Mouse (Mus musculus) cerebellum, adult 2 months (tissue): ENCODE results near the gene Tmem147. TPM values are rescaled to one million over a fixed set of nuclear protein-coding genes. Genes with fewer than 3 reads are reported as not detected.

ENCODE experiments used
- DNase-seq, 2 experiments: peaks; one replicate each; pipeline ENCODE4 v3.0.0; 2021
- H3K27ac ChIP-seq: fragments of 200-500 bp; 2 replicates; pipeline ENCODE4 v1.5.1; 2012; ENCODE audit warnings: low read length, control low read depth, inconsistent platforms; ENCODE audit not compliant: insufficient read depth
- H3K27me3 ChIP-seq: fragments of 200-500 bp; 2 replicates; pipeline ENCODE4 v1.6.1; 2012; ENCODE audit warnings: inconsistent platforms, mild to moderate bottlenecking, low read length, moderate library complexity; ENCODE audit not compliant: control insufficient read depth, insufficient read depth
- H3K4me1 ChIP-seq: fragments of 200-500 bp; 2 replicates; pipeline ENCODE4 v1.6.1; 2011; ENCODE audit warnings: low read length; ENCODE audit not compliant: control insufficient read depth, insufficient read depth
- H3K4me3 ChIP-seq: fragments of 200-500 bp; replicated peaks from 2 replicates; pipeline ENCODE3; 2011; ENCODE audit warnings: mild to moderate bottlenecking, low read depth, low read length, control low read depth; ENCODE audit not compliant: insufficient read depth
- CTCF ChIP-seq: fragments of 200-500 bp; IDR thresholded peaks from 2 replicates; pipeline ENCODE4 v1.5.1; 2011; ENCODE audit warnings: low read depth, mild to moderate bottlenecking, control low read depth, low read length, moderate library complexity, borderline replicate concordance; ENCODE audit not compliant: insufficient read depth
- POLR2A ChIP-seq: fragments of 200-500 bp; IDR thresholded peaks from 2 replicates; pipeline ENCODE4 v1.6.1; 2011; ENCODE audit warnings: low read length, control low read depth, borderline replicate concordance; ENCODE audit not compliant: insufficient read depth
- WGBS: fragments of 180-500 bp; shearing (Covaris S2); methylation state at CpG from one replicate; pipeline ENCODE4 v1.1.7; 2018; 5-methylcytosine and 5-hydroxymethylcytosine counted together
- polyA plus RNA-seq: library from polyadenylated mRNA; depleted of rRNA; stranded (reverse); fragments of >200 nt; gene quantifications from 2 replicates; pipeline ENCODE4 v1.2.3, GENCODE M21; 2012; rRNA removed

Gene Tmem147
- polyA plus RNA-seq, 1 experiment = 247 TPM

DNA sequence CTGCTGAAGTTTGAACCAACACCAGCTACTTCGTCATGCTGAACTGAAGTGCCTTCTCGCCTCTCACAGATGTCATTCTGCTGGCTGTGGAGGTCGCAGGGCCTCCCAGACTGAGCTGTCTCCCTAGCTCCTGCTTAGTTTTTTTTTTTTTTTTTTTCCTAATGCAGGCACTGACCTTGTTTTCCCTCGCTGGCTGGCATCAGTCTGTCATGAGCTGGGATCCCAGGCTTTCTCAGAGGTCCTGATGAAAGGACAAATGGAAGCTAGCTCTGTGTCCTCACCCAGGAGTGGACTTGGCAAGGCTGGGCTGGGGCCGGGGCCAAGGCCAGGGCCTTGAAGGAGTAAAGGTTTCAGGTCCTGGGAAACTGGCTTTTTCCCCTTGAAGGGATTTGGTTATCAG is 47.4 kb downstream of the Tmem147 start:
- no peaks in the 10 kb centered on the region for H3K4me1 ChIP-seq
- no peak overlapping the region for H3K27ac ChIP-seq
- TF ChIP-seq CTCF (no peak), POLR2A (no peak)
- no peak for DNase-seq
- no peaks in the 10 kb centered on the region for H3K27me3 ChIP-seq
- 38% methylated on average over 5 of the region's 5 CpGs for WGBS
- H3K4me3 ChIP-seq = no peak overlapping the region

DNA sequence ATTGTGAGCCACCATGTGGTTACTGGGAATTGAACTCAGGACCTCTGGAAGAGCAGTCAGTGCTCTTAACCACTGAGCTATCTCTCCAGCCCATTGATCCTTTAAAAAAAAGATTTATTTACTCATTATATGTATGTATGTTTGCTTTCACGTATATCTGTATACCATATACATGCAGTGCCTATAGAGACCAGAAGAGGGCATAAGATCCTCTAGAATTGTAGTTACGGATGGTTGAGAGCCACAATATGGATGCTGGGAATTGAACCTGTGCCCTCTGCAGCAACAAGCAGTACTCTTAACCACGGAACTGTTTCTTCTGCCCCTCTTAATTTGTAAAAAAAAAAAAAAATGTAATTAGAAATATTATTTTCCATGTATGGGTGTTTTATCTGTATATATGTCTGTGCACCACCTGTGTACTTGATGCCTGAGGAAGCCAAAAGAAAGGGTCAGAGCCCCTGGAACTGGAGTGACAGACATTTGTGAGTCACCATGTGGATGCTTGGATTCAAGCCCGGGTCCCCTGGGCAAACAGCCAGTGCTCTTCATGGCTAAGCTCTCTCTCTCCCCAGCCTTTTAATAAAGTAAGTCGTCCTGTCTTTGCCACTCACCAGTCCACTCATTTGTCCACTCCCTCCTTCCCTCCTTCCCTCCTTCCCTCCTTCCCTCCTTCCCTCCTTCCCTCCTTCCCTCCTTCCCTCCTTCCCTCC is 50.9 kb downstream of the Tmem147 start:
- H3K4me1 ChIP-seq = no peaks in the 10 kb centered on the region
- TF ChIP-seq CTCF (no peak), POLR2A (no peak)
- WGBS = 33% methylated on average over 5 of the region's 5 CpGs
- no peak overlapping the region for H3K27ac ChIP-seq
- DNase-seq = peak; percentile 47 to 50
- H3K27me3 ChIP-seq = no peaks in the 10 kb centered on the region
- H3K4me3 ChIP-seq = no peak overlapping the region

Other genes with a start within 250 kb of the Tmem147 start
- gene Prodh2, start 235.9 kb downstream of the Tmem147 start, polyA plus RNA-seq = not detected in 2 replicates
- 38.5 and 39.8 TPM in 2 replicates for gene Arhgap33, start 194.5 kb downstream of the Tmem147 start, polyA plus RNA-seq
- gene Hspb6, start 177.4 kb downstream of the Tmem147 start, polyA plus RNA-seq = 23.8 and 24.3 TPM in 2 replicates
- 5.6 and 7.4 TPM in 2 replicates for gene Proser3, start 177.2 kb downstream of the Tmem147 start, polyA plus RNA-seq
- gene Lin37, start 169.7 kb downstream of the Tmem147 start, polyA plus RNA-seq = 60.2 and 62.5 TPM in 2 replicates
- 109 and 117 TPM in 2 replicates for gene U2af1l4, start 166.2 kb downstream of the Tmem147 start, polyA plus RNA-seq
- gene Gm49396, start 166.2 kb downstream of the Tmem147 start, polyA plus RNA-seq = 11.9 and 12.3 TPM in 2 replicates
- 147 and 155 TPM in 2 replicates for gene Psenen, start 165.9 kb downstream of the Tmem147 start, polyA plus RNA-seq
- 8.3 and 10.1 TPM in 2 replicates for gene Igflr1, start 164.1 kb downstream of the Tmem147 start, polyA plus RNA-seq
- 57.7 and 60.0 TPM in 2 replicates for gene Kmt2b, start 140.8 kb downstream of the Tmem147 start, polyA plus RNA-seq
- not detected in 2 replicates for gene Zbtb32, start 130.6 kb downstream of the Tmem147 start, polyA plus RNA-seq
- 2.0 and 2.2 TPM in 2 replicates for gene Upk1a, start 116.7 kb downstream of the Tmem147 start, polyA plus RNA-seq
- 1,224 and 1,255 TPM in 2 replicates for gene Cox6b1, start 103.4 kb downstream of the Tmem147 start, polyA plus RNA-seq
- not detected in 2 replicates for gene Etv2, start 93.7 kb downstream of the Tmem147 start, polyA plus RNA-seq
- gene Rbm42, start 79.2 kb downstream of the Tmem147 start, polyA plus RNA-seq = 66.6 and 69.5 TPM in 2 replicates
- gene Haus5, start 64.5 kb downstream of the Tmem147 start, polyA plus RNA-seq = 16.4 and 17.1 TPM in 2 replicates
- gene Pmis2, start 57.9 kb downstream of the Tmem147 start, polyA plus RNA-seq = not detected in 2 replicates
- gene 2200002J24Rik, start 30.6 kb downstream of the Tmem147 start, polyA plus RNA-seq = not detected in 2 replicates
- gene Atp4a, start 17.3 kb downstream of the Tmem147 start, polyA plus RNA-seq = 0.33 and 0.39 TPM in 2 replicates
- gene Gapdhs, start 14.1 kb upstream of the Tmem147 start, polyA plus RNA-seq = not detected in 2 replicates
- 6.3 and 6.9 TPM in 2 replicates for gene Sbsn, start 21.9 kb upstream of the Tmem147 start, polyA plus RNA-seq
- gene Dmkn, start 34.2 kb upstream of the Tmem147 start, polyA plus RNA-seq = 1.4 and 1.8 TPM in 2 replicates
- gene Krtdap, start 58.4 kb upstream of the Tmem147 start, polyA plus RNA-seq = not detected in 2 replicates
- gene Ffar2, start 94.2 kb upstream of the Tmem147 start, polyA plus RNA-seq = 0.03 TPM in 1 of 2 replicates, not detected in the other
- not detected in 2 replicates for gene Ffar3, start 126.6 kb upstream of the Tmem147 start, polyA plus RNA-seq
- not detected in 2 replicates for gene Ffar1, start 132.0 kb upstream of the Tmem147 start, polyA plus RNA-seq
- gene Cd22, start 150.8 kb upstream of the Tmem147 start, polyA plus RNA-seq = 0.11 and 0.19 TPM in 2 replicates
- 683 and 783 TPM in 2 replicates for gene Mag, start 185.3 kb upstream of the Tmem147 start, polyA plus RNA-seq
- not detected in 2 replicates for gene Hamp2, start 195.1 kb upstream of the Tmem147 start, polyA plus RNA-seq
- gene Hamp, start 214.5 kb upstream of the Tmem147 start, polyA plus RNA-seq = not detected in 2 replicates
- gene Usf2, start 227.3 kb upstream of the Tmem147 start, polyA plus RNA-seq = 226 and 230 TPM in 2 replicates
- 9.2 and 9.4 TPM in 2 replicates for gene Lsr, start 243.9 kb upstream of the Tmem147 start, polyA plus RNA-seq
- gene Fam187b, start 244.2 kb upstream of the Tmem147 start, polyA plus RNA-seq = 0.13 and 0.29 TPM in 2 replicates